Mouse (Mus musculus): ENCODE measurements around the gene Slc34a3.

DNA sequence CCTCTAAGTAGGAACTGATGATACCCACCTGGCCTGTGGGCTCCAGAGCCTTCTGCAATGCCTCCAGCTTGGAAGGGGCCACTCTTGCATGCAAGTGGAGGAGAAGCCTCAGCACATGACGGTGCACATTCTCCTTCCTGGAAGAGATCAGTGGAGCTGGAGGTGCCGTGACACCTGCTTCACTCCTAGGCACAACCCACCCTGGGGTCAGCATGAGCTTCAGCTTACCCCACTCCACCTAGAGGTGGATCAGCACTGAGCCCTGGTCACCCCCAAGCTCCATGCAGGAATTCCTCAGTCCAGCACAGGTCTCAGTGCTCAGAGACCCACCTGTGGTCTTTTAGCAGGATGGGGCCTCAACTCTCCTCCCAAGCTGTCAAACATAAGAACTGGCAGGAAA lies 33.5 kb downstream of the Slc34a3 start:
- TF ChIP-seq CTCF (IDR thresholded peaks at IDR 0.05; ENCODE audit: extremely low read depth, insufficient read depth, insufficient read length, insufficient replicate concordance), result no peak
- no peak for TF ChIP-seq POLR2A (IDR thresholded peaks at IDR 0.05; ENCODE audit: low read depth, low read length)
